Mouse (Mus musculus): ENCODE results near the gene Klf7. TPM values are rescaled to one million over a fixed set of nuclear protein-coding genes. Genes with fewer than 3 reads are reported as not detected.

Gene Klf7
- total RNA-seq, 1 experiment: 10.8 TPM

DNA sequence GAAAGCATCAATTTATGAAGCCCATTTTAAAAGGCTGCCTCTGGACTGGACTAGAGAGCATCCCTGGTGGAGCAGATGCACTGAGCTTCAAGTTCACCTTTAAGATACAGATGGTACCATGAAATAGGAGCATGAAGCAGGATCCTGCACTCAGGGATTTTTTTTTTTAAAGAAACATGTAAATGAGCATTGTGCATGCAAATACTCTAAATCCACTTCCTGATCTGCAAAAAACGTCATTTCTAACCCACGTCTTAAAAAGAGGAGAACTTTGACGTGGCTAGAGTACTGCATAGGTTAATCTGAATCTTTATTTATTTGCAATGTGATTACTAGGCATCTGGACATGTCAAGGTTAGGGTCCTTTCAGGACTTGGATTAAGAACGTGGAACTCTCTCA is 73.5 kb downstream of the Klf7 start:
- Histone ChIP-seq H3K36me3 (ENCODE audit: control insufficient read depth, insufficient read depth, low read length, poor library complexity, severe bottlenecking) (no peaks in the 10 kb centered on the region), H3K4me1 (ENCODE audit: control insufficient read depth in 2 of 2, insufficient read depth in 2 of 2, low read length in 2 of 2, poor library complexity in 1 of 2) (no peaks in the 10 kb centered on the region), H3K4me3 (ENCODE audit: insufficient read depth in 1 of 2, low read depth in 1 of 2, low read length in 2 of 2, poor library complexity in 1 of 2, severe bottlenecking in 1 of 2) (no peak overlapping the region), H3K9ac (ENCODE audit: insufficient read depth, low read depth, low read length, poor library complexity, severe bottlenecking) (no peak overlapping the region), H3K27ac (ENCODE audit: insufficient read depth, low read depth, low read length, poor library complexity, severe bottlenecking) (no peak overlapping the region), H3K9me3 (ENCODE audit: control insufficient read depth, insufficient read depth, low read depth, low read length) (no peaks in the 10 kb centered on the region)
- no peak for DNase-seq (ENCODE audit: low read depth, low spot score)
- in situ Hi-C loops (cut with MboI; ENCODE audit: low sequenced_read_pairs in 2 of 2, unreplicated experiment in 2 of 2): no loop called here
- TF ChIP-seq CHD2 (IDR thresholded peaks at IDR 0.05; ENCODE audit: low read depth, low read length): no peak
- no peak for TF ChIP-seq HCFC1 (IDR thresholded peaks at IDR 0.05; ENCODE audit: borderline replicate concordance, insufficient read depth, low read length)

DNA sequence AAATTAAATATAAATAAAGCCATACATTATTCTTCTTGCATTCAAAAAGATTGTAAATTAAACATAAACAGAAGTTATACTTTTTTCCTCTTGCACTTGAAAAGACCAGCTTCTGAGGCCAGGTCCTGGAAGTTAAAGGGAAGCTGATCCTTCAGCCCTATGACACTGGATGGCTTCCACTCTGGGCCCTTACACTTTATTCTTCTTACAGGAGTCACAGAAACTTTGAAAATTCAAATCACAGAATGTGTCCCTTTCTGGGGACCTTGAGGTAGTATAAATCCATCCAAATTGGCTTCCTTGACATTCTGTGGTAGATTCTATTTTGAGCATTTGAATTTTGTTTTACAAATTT is 75.3 kb downstream of the Klf7 start:
- DNase-seq (ENCODE audit: low read depth, low spot score): no peak
- no peak overlapping the region for H3K9ac ChIP-seq (ENCODE audit: insufficient read depth, low read depth, low read length, poor library complexity, severe bottlenecking)
- H3K4me3 ChIP-seq (ENCODE audit: insufficient read depth in 1 of 2, low read depth in 1 of 2, low read length in 2 of 2, poor library complexity in 1 of 2, severe bottlenecking in 1 of 2): no peak overlapping the region
- no peaks in the 10 kb centered on the region for H3K9me3 ChIP-seq (ENCODE audit: control insufficient read depth, insufficient read depth, low read depth, low read length)
- no peak overlapping the region for H3K27ac ChIP-seq (ENCODE audit: insufficient read depth, low read depth, low read length, poor library complexity, severe bottlenecking)
- peaks cover 3% of the 10 kb centered on the region; the same call in 1 of the 2 replicates for H3K36me3 ChIP-seq (ENCODE audit: control insufficient read depth, insufficient read depth, low read length, poor library complexity, severe bottlenecking)
- in situ Hi-C loops (cut with MboI; ENCODE audit: low sequenced_read_pairs in 2 of 2, unreplicated experiment in 2 of 2): no loop called here
- H3K4me1 ChIP-seq (ENCODE audit: control insufficient read depth in 2 of 2, insufficient read depth in 2 of 2, low read length in 2 of 2, poor library complexity in 1 of 2): no peaks in the 10 kb centered on the region
- TF ChIP-seq ZNF384 (IDR thresholded peaks at IDR 0.05; ENCODE audit: low read depth, low read length): no peak
- TF ChIP-seq HCFC1 (IDR thresholded peaks at IDR 0.05; ENCODE audit: borderline replicate concordance, insufficient read depth, low read length): no peak
- TF ChIP-seq CHD2 (IDR thresholded peaks at IDR 0.05; ENCODE audit: low read depth, low read length): no peak
- no peak for TF ChIP-seq MAFK (IDR thresholded peaks at IDR 0.05; ENCODE audit: insufficient read depth, low read depth, low read length)
- no peak for TF ChIP-seq ZC3H11A (IDR thresholded peaks at IDR 0.05; ENCODE audit: borderline replicate concordance, low read depth, low read length)

DNA sequence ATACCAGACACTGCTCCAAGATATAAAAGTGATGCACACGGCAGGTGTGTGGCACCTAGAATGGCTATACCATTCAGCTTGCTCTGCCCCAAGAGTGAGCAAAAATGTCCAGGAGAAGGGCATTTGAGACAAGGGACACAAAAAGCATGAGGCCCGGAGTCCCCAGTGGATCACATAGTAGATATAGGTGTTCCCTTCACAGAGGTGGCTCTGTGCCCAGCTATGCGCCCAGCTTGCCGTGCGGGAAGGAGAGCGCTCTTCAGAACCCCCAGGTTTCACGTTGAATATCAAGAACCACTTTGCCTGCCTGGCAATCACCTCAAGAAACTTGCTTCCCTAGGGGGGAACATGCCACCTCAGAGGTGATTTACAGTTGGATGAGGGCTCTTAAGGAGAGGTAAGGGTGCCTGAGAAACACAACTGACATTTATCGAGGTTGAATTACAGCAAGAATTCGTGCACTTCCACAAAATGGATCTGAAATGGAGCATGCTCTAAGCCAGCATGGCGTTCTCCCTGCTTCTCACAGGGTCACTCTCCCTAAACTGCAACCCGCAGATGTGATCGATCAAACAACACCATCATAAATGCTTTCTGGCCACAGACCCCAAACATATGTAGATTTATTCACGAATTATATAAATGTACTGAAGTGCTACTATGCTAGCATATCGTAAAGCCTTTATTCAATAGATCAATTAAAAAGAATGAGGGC is 75.8 kb downstream of the Klf7 start:
- Histone ChIP-seq H3K4me3 (ENCODE audit: insufficient read depth in 1 of 2, low read depth in 1 of 2, low read length in 2 of 2, poor library complexity in 1 of 2, severe bottlenecking in 1 of 2) (no peak overlapping the region), H3K36me3 (ENCODE audit: control insufficient read depth, insufficient read depth, low read length, poor library complexity, severe bottlenecking) (peaks cover 3% of the 10 kb centered on the region; the same call in 1 of the 2 replicates), H3K4me1 (ENCODE audit: control insufficient read depth in 2 of 2, insufficient read depth in 2 of 2, low read length in 2 of 2, poor library complexity in 1 of 2) (no peaks in the 10 kb centered on the region), H3K27ac (ENCODE audit: insufficient read depth, low read depth, low read length, poor library complexity, severe bottlenecking) (no peak overlapping the region), H3K9ac (ENCODE audit: insufficient read depth, low read depth, low read length, poor library complexity, severe bottlenecking) (no peak overlapping the region), H3K9me3 (ENCODE audit: control insufficient read depth, insufficient read depth, low read depth, low read length) (no peaks in the 10 kb centered on the region)
- in situ Hi-C loops (cut with MboI; ENCODE audit: low sequenced_read_pairs in 2 of 2, unreplicated experiment in 2 of 2): no loop called here
- no peak for TF ChIP-seq ZNF384 (IDR thresholded peaks at IDR 0.05; ENCODE audit: low read depth, low read length)
- TF ChIP-seq ZC3H11A (IDR thresholded peaks at IDR 0.05; ENCODE audit: borderline replicate concordance, low read depth, low read length): no peak
- TF ChIP-seq CHD2 (IDR thresholded peaks at IDR 0.05; ENCODE audit: low read depth, low read length): no peak
- TF ChIP-seq HCFC1 (IDR thresholded peaks at IDR 0.05; ENCODE audit: borderline replicate concordance, insufficient read depth, low read length): no peak
- TF ChIP-seq MAFK (IDR thresholded peaks at IDR 0.05; ENCODE audit: insufficient read depth, low read depth, low read length): no peak
- DNase-seq (ENCODE audit: low read depth, low spot score): no peak

GRCm38 (mm10) chr1:64044577-64044976 is 77.5 kb downstream of the Klf7 start:
- H3K4me3 ChIP-seq (ENCODE audit: insufficient read depth in 1 of 2, low read depth in 1 of 2, low read length in 2 of 2, poor library complexity in 1 of 2, severe bottlenecking in 1 of 2): no peak overlapping the region
- H3K9ac ChIP-seq (ENCODE audit: insufficient read depth, low read depth, low read length, poor library complexity, severe bottlenecking): no peak overlapping the region
- in situ Hi-C loops (cut with MboI; ENCODE audit: low sequenced_read_pairs in 2 of 2, unreplicated experiment in 2 of 2): no loop called here
- TF ChIP-seq MAFK (IDR thresholded peaks at IDR 0.05; ENCODE audit: insufficient read depth, low read depth, low read length): no peak
- TF ChIP-seq ZNF384 (IDR thresholded peaks at IDR 0.05; ENCODE audit: low read depth, low read length): no peak
- no peaks in the 10 kb centered on the region for H3K4me1 ChIP-seq (ENCODE audit: control insufficient read depth in 2 of 2, insufficient read depth in 2 of 2, low read length in 2 of 2, poor library complexity in 1 of 2)
- H3K27ac ChIP-seq (ENCODE audit: insufficient read depth, low read depth, low read length, poor library complexity, severe bottlenecking): no peak overlapping the region
- H3K36me3 ChIP-seq (ENCODE audit: control insufficient read depth, insufficient read depth, low read length, poor library complexity, severe bottlenecking): peaks cover 3% of the 10 kb centered on the region; the same call in 1 of the 2 replicates
- no peak for DNase-seq (ENCODE audit: low read depth, low spot score)
- no peaks in the 10 kb centered on the region for H3K9me3 ChIP-seq (ENCODE audit: control insufficient read depth, insufficient read depth, low read depth, low read length)

GRCm38 (mm10) chr1:64040831-64041383 is 81.2 kb downstream of the Klf7 start:
- H3K4me1 ChIP-seq (ENCODE audit: control insufficient read depth in 2 of 2, insufficient read depth in 2 of 2, low read length in 2 of 2, poor library complexity in 1 of 2): no peaks in the 10 kb centered on the region
- no peak for TF ChIP-seq MAFK (IDR thresholded peaks at IDR 0.05; ENCODE audit: insufficient read depth, low read depth, low read length)
- no peak for TF ChIP-seq ZC3H11A (IDR thresholded peaks at IDR 0.05; ENCODE audit: borderline replicate concordance, low read depth, low read length)
- no peak for TF ChIP-seq CHD2 (IDR thresholded peaks at IDR 0.05; ENCODE audit: low read depth, low read length)
- no peak for TF ChIP-seq ZNF384 (IDR thresholded peaks at IDR 0.05; ENCODE audit: low read depth, low read length)
- no peak for TF ChIP-seq HCFC1 (IDR thresholded peaks at IDR 0.05; ENCODE audit: borderline replicate concordance, insufficient read depth, low read length)
- peaks cover 3% of the 10 kb centered on the region; the same call in 1 of the 2 replicates for H3K36me3 ChIP-seq (ENCODE audit: control insufficient read depth, insufficient read depth, low read length, poor library complexity, severe bottlenecking)
- H3K27ac ChIP-seq (ENCODE audit: insufficient read depth, low read depth, low read length, poor library complexity, severe bottlenecking): no peak overlapping the region
- in situ Hi-C loops (cut with MboI; ENCODE audit: low sequenced_read_pairs in 2 of 2, unreplicated experiment in 2 of 2): no loop called here
- no peak overlapping the region for H3K4me3 ChIP-seq (ENCODE audit: insufficient read depth in 1 of 2, low read depth in 1 of 2, low read length in 2 of 2, poor library complexity in 1 of 2, severe bottlenecking in 1 of 2)
- H3K9ac ChIP-seq (ENCODE audit: insufficient read depth, low read depth, low read length, poor library complexity, severe bottlenecking): no peak overlapping the region
- DNase-seq (ENCODE audit: low read depth, low spot score): no peak
- no peaks in the 10 kb centered on the region for H3K9me3 ChIP-seq (ENCODE audit: control insufficient read depth, insufficient read depth, low read depth, low read length)

Measured in ES-E14 (cell line).